Mouse (Mus musculus): ENCODE data around the gene Nfia. TPM values are rescaled to one million over a fixed set of nuclear protein-coding genes. Genes with fewer than 3 reads are reported as not detected.
A peak's percentile ranks its signal among the peaks of the same experiment; 100 is the strongest.

The Nfia gene
- polyA plus RNA-seq, 1 experiment from 2014 or later, result 56.7 TPM

GRCm38 (mm10) chr4:98051326-98051725 lies 278.8 kb downstream of the Nfia start:
- ATAC-seq (ENCODE audit: insufficient number of reproducible peaks, insufficient read depth, low FRiP score, low TSS enrichment, low read depth), result no peak
- Histone ChIP-seq H3K4me1 (replicated peaks) (peaks cover 28% of the 10 kb centered on the region), H3K36me3 (peaks cover 31% of the 10 kb centered on the region), H3K4me3 (replicated peaks) (no peak overlapping the region), H3K27me3 (no peaks in the 10 kb centered on the region), H3K9me3 (no peaks in the 10 kb centered on the region), H3K9ac (replicated peaks) (no peak overlapping the region), H3K27ac (peak overlapping the region; percentile 42; the same call in 1 of the 2 replicates), H3K4me2 (no peak overlapping the region)
- WGBS, result 72% methylated on average over 3 of the region's 3 CpGs

- H3K4me3 ChIP-seq (replicated peaks), result no peak overlapping the region
- H3K27me3 ChIP-seq, result no peaks in the 10 kb centered on the region
- H3K27ac ChIP-seq, result no peak overlapping the region
- peaks cover 27% of the 10 kb centered on the region for H3K36me3 ChIP-seq
- H3K9me3 ChIP-seq, result no peaks in the 10 kb centered on the region
- WGBS, result 93% methylated on average over 4 of the region's 4 CpGs
- H3K4me1 ChIP-seq (replicated peaks), result peaks cover 18% of the 10 kb centered on the region
- no peak overlapping the region for H3K9ac ChIP-seq (replicated peaks)
- H3K4me2 ChIP-seq, result no peak overlapping the region
- ATAC-seq (ENCODE audit: insufficient number of reproducible peaks, insufficient read depth, low FRiP score, low TSS enrichment, low read depth), result no peak
These were observed 282.5 kb downstream of the Nfia start for GRCm38 (mm10) chr4:98055036-98055435.

GRCm38 (mm10) chr4:98056396-98057020 lies 284.0 kb downstream of the Nfia start:
- 93% methylated on average over 7 of the region's 7 CpGs for WGBS
- H3K27ac ChIP-seq, result no peak overlapping the region

DNA sequence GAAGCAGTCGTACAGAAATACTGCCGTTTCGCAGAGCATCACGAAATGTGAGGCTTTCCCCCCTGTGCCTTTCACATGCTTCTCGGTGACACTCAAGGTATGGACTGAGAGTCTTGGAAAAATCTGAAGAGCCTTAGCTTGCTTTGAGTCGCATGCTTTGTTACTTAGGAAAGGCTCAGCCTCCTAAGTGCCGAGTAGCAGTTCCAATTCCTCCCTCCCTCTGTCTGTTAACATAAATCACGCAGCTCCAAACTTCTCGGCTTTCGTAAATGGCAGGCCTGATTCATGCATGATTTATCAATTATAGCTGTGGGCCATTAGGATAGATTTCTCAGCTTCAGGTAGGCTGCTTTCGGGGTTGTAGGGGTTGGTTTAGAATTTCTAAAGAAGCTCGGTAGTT lies 284.7 kb downstream of the Nfia start:
- no peak for ATAC-seq (ENCODE audit: insufficient number of reproducible peaks, insufficient read depth, low FRiP score, low TSS enrichment, low read depth)
- Histone ChIP-seq H3K4me1 (replicated peaks) (0 out of 2 replicates have a peak, but pooled peaks cover 4% of the 10 kb centered on the region), H3K4me3 (replicated peaks) (no peak overlapping the region), H3K9me3 (no peaks in the 10 kb centered on the region), H3K36me3 (peaks cover 26% of the 10 kb centered on the region), H3K4me2 (no peak overlapping the region), H3K9ac (replicated peaks) (no peak overlapping the region), H3K27ac (no peak overlapping the region), H3K27me3 (no peaks in the 10 kb centered on the region)
- WGBS, result 66% methylated on average over 12 of the region's 12 CpGs

More at GRCm38 (mm10) chr4:98056396-98057020, 284.0 kb downstream of the Nfia start:
- no peaks in the 10 kb centered on the region for H3K9me3 ChIP-seq
- H3K4me1 ChIP-seq (replicated peaks), result 0 out of 2 replicates have a peak, but pooled peaks cover 4% of the 10 kb centered on the region
- H3K4me3 ChIP-seq (replicated peaks), result no peak overlapping the region
- no peaks in the 10 kb centered on the region for H3K27me3 ChIP-seq
- no peak for ATAC-seq (ENCODE audit: insufficient number of reproducible peaks, insufficient read depth, low FRiP score, low TSS enrichment, low read depth)
- H3K9ac ChIP-seq (replicated peaks), result no peak overlapping the region
- H3K36me3 ChIP-seq, result peaks cover 27% of the 10 kb centered on the region
- no peak overlapping the region for H3K4me2 ChIP-seq

- Histone ChIP-seq H3K9ac (replicated peaks) (no peak overlapping the region), H3K4me1 (replicated peaks) (0 out of 2 replicates have a peak, but pooled peaks cover 4% of the 10 kb centered on the region), H3K36me3 (peaks cover 23% of the 10 kb centered on the region), H3K27me3 (no peaks in the 10 kb centered on the region), H3K4me3 (replicated peaks) (no peak overlapping the region), H3K27ac (no peak overlapping the region), H3K9me3 (no peaks in the 10 kb centered on the region), H3K4me2 (no peak overlapping the region)
- ATAC-seq (ENCODE audit: insufficient number of reproducible peaks, insufficient read depth, low FRiP score, low TSS enrichment, low read depth), result no peak
- WGBS, result 70% methylated on average over 4 of the region's 4 CpGs
These were observed 285.2 kb downstream of the Nfia start for GRCm38 (mm10) chr4:98057721-98058120.

GRCm38 (mm10) chr4:98058182-98058581 lies 285.6 kb downstream of the Nfia start:
- Histone ChIP-seq H3K36me3 (peaks cover 23% of the 10 kb centered on the region), H3K9ac (replicated peaks) (no peak overlapping the region), H3K27ac (no peak overlapping the region), H3K27me3 (no peaks in the 10 kb centered on the region), H3K4me3 (replicated peaks) (no peak overlapping the region), H3K9me3 (no peaks in the 10 kb centered on the region), H3K4me1 (replicated peaks) (0 out of 2 replicates have a peak, but pooled peaks cover 4% of the 10 kb centered on the region), H3K4me2 (no peak overlapping the region)
- no peak for ATAC-seq (ENCODE audit: insufficient number of reproducible peaks, insufficient read depth, low FRiP score, low TSS enrichment, low read depth)

- Histone ChIP-seq H3K9ac (replicated peaks) (no peak overlapping the region), H3K27ac (no peak overlapping the region), H3K4me1 (replicated peaks) (0 out of 2 replicates have a peak, but pooled peaks cover 4% of the 10 kb centered on the region), H3K4me3 (replicated peaks) (no peak overlapping the region), H3K36me3 (peaks cover 30% of the 10 kb centered on the region), H3K4me2 (no peak overlapping the region), H3K27me3 (no peaks in the 10 kb centered on the region), H3K9me3 (no peaks in the 10 kb centered on the region)
- ATAC-seq (ENCODE audit: insufficient number of reproducible peaks, insufficient read depth, low FRiP score, low TSS enrichment, low read depth), result no peak
- 46% methylated on average over 1 of the region's 1 CpGs for WGBS
These were observed 288.1 kb downstream of the Nfia start for GRCm38 (mm10) chr4:98060601-98061000.

DNA sequence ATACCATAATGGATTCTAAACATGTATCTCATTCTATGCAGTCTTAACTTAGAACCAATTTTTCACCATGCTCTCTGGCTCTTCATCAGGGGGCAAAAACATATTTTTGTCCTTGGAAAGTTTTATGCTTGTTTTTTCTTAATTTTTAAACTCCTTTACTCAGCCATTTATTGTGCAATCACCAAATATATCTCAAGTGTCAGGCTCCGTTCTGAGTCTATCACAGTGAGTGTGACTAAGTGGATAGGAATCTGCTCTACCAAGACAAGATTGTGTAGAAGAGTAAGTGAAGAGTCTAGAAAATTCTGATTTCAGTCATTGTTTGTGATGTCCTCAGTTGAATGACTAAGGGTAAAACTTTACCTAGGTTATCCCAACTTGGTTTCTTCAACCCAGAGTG lies 288.6 kb downstream of the Nfia start:
- ATAC-seq (ENCODE audit: insufficient number of reproducible peaks, insufficient read depth, low FRiP score, low TSS enrichment, low read depth), result no peak
- Histone ChIP-seq H3K4me2 (no peak overlapping the region), H3K4me1 (replicated peaks) (0 out of 2 replicates have a peak, but pooled peaks cover 1% of the 10 kb centered on the region), H3K9ac (replicated peaks) (no peak overlapping the region), H3K27ac (no peak overlapping the region), H3K27me3 (no peaks in the 10 kb centered on the region), H3K4me3 (replicated peaks) (no peak overlapping the region), H3K36me3 (peaks cover 35% of the 10 kb centered on the region), H3K9me3 (no peaks in the 10 kb centered on the region)
- 89% methylated on average over 1 of the region's 1 CpGs for WGBS

DNA sequence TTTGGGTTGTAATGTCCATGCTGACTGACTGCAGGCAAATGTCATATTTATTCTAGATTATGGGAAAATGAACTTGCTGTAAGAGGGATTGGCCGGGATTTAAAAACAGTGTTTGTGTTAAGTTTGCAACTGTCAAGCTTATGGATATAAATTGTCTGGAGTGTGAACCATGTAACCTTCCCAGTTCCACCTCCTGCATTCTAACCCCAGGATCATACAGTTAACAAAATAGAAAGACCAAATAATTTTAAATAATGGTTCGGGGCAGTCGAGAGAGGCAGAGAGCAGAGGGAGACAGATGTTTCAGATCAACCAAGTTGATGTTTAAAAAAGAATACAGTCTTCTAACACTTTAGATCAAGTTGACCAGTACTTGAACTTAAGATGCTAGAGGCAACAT lies 290.7 kb downstream of the Nfia start:
- no peak for ATAC-seq (ENCODE audit: insufficient number of reproducible peaks, insufficient read depth, low FRiP score, low TSS enrichment, low read depth)
- H3K9me3 ChIP-seq, result no peaks in the 10 kb centered on the region
- no peak overlapping the region for H3K4me2 ChIP-seq
- H3K27me3 ChIP-seq, result no peaks in the 10 kb centered on the region
- H3K4me3 ChIP-seq (replicated peaks), result no peak overlapping the region
- H3K4me1 ChIP-seq (replicated peaks), result no peaks in the 10 kb centered on the region
- H3K9ac ChIP-seq (replicated peaks), result no peak overlapping the region
- peaks cover 49% of the 10 kb centered on the region for H3K36me3 ChIP-seq
- WGBS, result 59% methylated on average over 3 of the region's 3 CpGs
- H3K27ac ChIP-seq, result no peak overlapping the region

GRCm38 (mm10) chr4:98076106-98076505 lies 303.6 kb downstream of the Nfia start:
- Histone ChIP-seq H3K36me3 (peaks cover 26% of the 10 kb centered on the region; the same call in 1 of the 2 replicates), H3K27me3 (no peaks in the 10 kb centered on the region), H3K4me1 (replicated peaks) (peaks cover 17% of the 10 kb centered on the region), H3K4me3 (replicated peaks) (no peak overlapping the region), H3K9ac (replicated peaks) (no peak overlapping the region), H3K9me3 (no peaks in the 10 kb centered on the region), H3K4me2 (no peak overlapping the region), H3K27ac (no peak overlapping the region)
- 84% methylated on average over 7 of the region's 7 CpGs for WGBS
- no peak for ATAC-seq (ENCODE audit: insufficient number of reproducible peaks, insufficient read depth, low FRiP score, low TSS enrichment, low read depth)

GRCm38 (mm10) chr4:98076624-98077023 lies 304.1 kb downstream of the Nfia start:
- Histone ChIP-seq H3K27ac (no peak overlapping the region), H3K4me3 (replicated peaks) (no peak overlapping the region), H3K4me2 (no peak overlapping the region), H3K36me3 (peaks cover 31% of the 10 kb centered on the region; the same call in 1 of the 2 replicates), H3K9ac (replicated peaks) (no peak overlapping the region), H3K27me3 (no peaks in the 10 kb centered on the region), H3K4me1 (replicated peaks) (peaks cover 23% of the 10 kb centered on the region), H3K9me3 (no peaks in the 10 kb centered on the region)
- 76% methylated on average over 7 of the region's 7 CpGs for WGBS
- no peak for ATAC-seq (ENCODE audit: insufficient number of reproducible peaks, insufficient read depth, low FRiP score, low TSS enrichment, low read depth)

GRCm38 (mm10) chr4:98080586-98080985 lies 308.1 kb downstream of the Nfia start:
- H3K4me1 ChIP-seq (replicated peaks), result peaks cover 31% of the 10 kb centered on the region
- 10% methylated on average over 1 of the region's 1 CpGs for WGBS
- no peak overlapping the region for H3K9ac ChIP-seq (replicated peaks)
- no peaks in the 10 kb centered on the region for H3K9me3 ChIP-seq
- peaks cover 42% of the 10 kb centered on the region; the same call in 1 of the 2 replicates for H3K36me3 ChIP-seq
- H3K4me3 ChIP-seq (replicated peaks), result no peak overlapping the region
- ATAC-seq (ENCODE audit: insufficient number of reproducible peaks, insufficient read depth, low FRiP score, low TSS enrichment, low read depth), result no peak
- no peak overlapping the region for H3K4me2 ChIP-seq
- H3K27me3 ChIP-seq, result no peaks in the 10 kb centered on the region
- peak overlapping the region; percentile 53; the same call in 1 of the 2 replicates for H3K27ac ChIP-seq

Data from limb, embryonic 12.5 days (tissue).